ENCODE assay signal across 9 mouse cellular contexts in genomic region chr2:43723104-43723541, GRCm38 (mm10). TPM values are rescaled to one million over a fixed set of nuclear protein-coding genes. Genes with fewer than 3 reads are reported as not detected.
A peak's percentile ranks its signal among the peaks of the same experiment; 100 is the strongest.
DNase-seq lines count a peak whose midpoint lies in the region; ATAC-seq lines count a peak whose summit lies in the region.
"Had no signal": no experiment of that assay in that cellular context is flagged by ENCODE, and none has a peak within 500 bp of the region (broad histone marks: within the 10 kb centered on the region; RNA-seq: fewer than 3 reads in every experiment).

No protein-coding gene starts in this region.

- peak; percentile 60 for ATAC-seq in kidney, embryonic 14.5 days (ENCODE audit: low FRiP score, low TSS enrichment)
- ATAC-seq in embryonic facial prominence, embryonic 14.5 days (ENCODE audit: low read depth): peak; percentile 48; the same call in 1 of the 2 replicates
- ATAC-seq in hindbrain, embryonic 16.5 days: peak; percentile 89
- peak; percentile 85 for ATAC-seq in midbrain, embryonic 15.5 days (replicated peaks)

- H3K36me3 ChIP-seq in kidney, embryonic 14.5 days (ENCODE audit: control insufficient read depth, insufficient read depth, low read length): no peaks in the 10 kb centered on the region
- H3K36me3 ChIP-seq in embryonic facial prominence, embryonic 14.5 days (ENCODE audit: control insufficient read depth, insufficient read depth, low read length): no peaks in the 10 kb centered on the region
- H3K36me3 ChIP-seq in hindbrain, embryonic 16.5 days (ENCODE audit: control insufficient read depth, insufficient read depth, low read length): no peaks in the 10 kb centered on the region
- H3K36me3 ChIP-seq in midbrain, embryonic 15.5 days (replicated peaks): no peaks in the 10 kb centered on the region

- H3K27me3 ChIP-seq in kidney, embryonic 14.5 days (ENCODE audit: control insufficient read depth, insufficient read depth, low read length): no peaks in the 10 kb centered on the region
- H3K27me3 ChIP-seq in embryonic facial prominence, embryonic 14.5 days (replicated peaks; ENCODE audit: control insufficient read depth, insufficient read depth, low read length): no peaks in the 10 kb centered on the region
- no peaks in the 10 kb centered on the region for H3K27me3 ChIP-seq in hindbrain, embryonic 16.5 days (replicated peaks; ENCODE audit: control insufficient read depth, insufficient read depth, low read length)
- no peaks in the 10 kb centered on the region for H3K27me3 ChIP-seq in midbrain, embryonic 15.5 days (replicated peaks)

- no peak overlapping the region for H3K9ac ChIP-seq in kidney, embryonic 14.5 days (ENCODE audit: low read depth, low read length)
- 0 out of 2 replicates have a peak overlapping the region, but pooled peaks have one; percentile 45 for H3K9ac ChIP-seq in embryonic facial prominence, embryonic 14.5 days (ENCODE audit: low read depth, low read length)
- peak overlapping the region; percentile 36; the same call in 1 of the 2 replicates for H3K9ac ChIP-seq in hindbrain, embryonic 16.5 days (ENCODE audit: low read depth, low read length)
- H3K9ac ChIP-seq in midbrain, embryonic 15.5 days: peak overlapping the region; percentile 41; the same call in 1 of the 2 replicates

- H3K27ac ChIP-seq in kidney, embryonic 14.5 days (ENCODE audit: low read depth, low read length): no peak overlapping the region
- no peak overlapping the region for H3K27ac ChIP-seq in embryonic facial prominence, embryonic 14.5 days (replicated peaks; ENCODE audit: low read depth, low read length)
- no peak overlapping the region for H3K27ac ChIP-seq in hindbrain, embryonic 16.5 days (ENCODE audit: low read depth, low read length)
- H3K27ac ChIP-seq in midbrain, embryonic 15.5 days: no peak overlapping the region

- no peak overlapping the region for H3K4me3 ChIP-seq in kidney, embryonic 14.5 days (ENCODE audit: low read length)
- H3K4me3 ChIP-seq in embryonic facial prominence, embryonic 14.5 days (ENCODE audit: low read depth, low read length): no peak overlapping the region; the same call in 1 of the 2 replicates
- H3K4me3 ChIP-seq in hindbrain, embryonic 16.5 days (ENCODE audit: low read length): peak overlapping the region; percentile 30; the same call in 1 of the 2 replicates
- H3K4me3 ChIP-seq in midbrain, embryonic 15.5 days: peak overlapping the region; percentile 30

- no peaks in the 10 kb centered on the region for H3K9me3 ChIP-seq in kidney, embryonic 14.5 days (ENCODE audit: control insufficient read depth, low read length)
- no peaks in the 10 kb centered on the region for H3K9me3 ChIP-seq in embryonic facial prominence, embryonic 14.5 days (ENCODE audit: control insufficient read depth, low read length)
- H3K9me3 ChIP-seq in hindbrain, embryonic 16.5 days (ENCODE audit: control insufficient read depth, low read length): no peaks in the 10 kb centered on the region
- H3K9me3 ChIP-seq in midbrain, embryonic 15.5 days: no peaks in the 10 kb centered on the region

- H3K4me2 ChIP-seq in kidney, embryonic 14.5 days (replicated peaks; ENCODE audit: low read depth, low read length): peak overlapping the region; percentile 30
- H3K4me2 ChIP-seq in embryonic facial prominence, embryonic 14.5 days (ENCODE audit: low read depth, low read length): peak overlapping the region; percentile 43
- H3K4me2 ChIP-seq in hindbrain, embryonic 16.5 days (ENCODE audit: low read length): peak overlapping the region; percentile 57
- H3K4me2 ChIP-seq in midbrain, embryonic 15.5 days: peak overlapping the region; percentile 50

- H3K4me1 ChIP-seq in kidney, embryonic 14.5 days (ENCODE audit: control insufficient read depth, insufficient read depth, low read length): no peaks in the 10 kb centered on the region
- peaks cover 3% of the 10 kb centered on the region; the same call in 1 of the 2 replicates for H3K4me1 ChIP-seq in embryonic facial prominence, embryonic 14.5 days (ENCODE audit: control insufficient read depth, insufficient read depth, low read length)
- peaks cover 3% of the 10 kb centered on the region for H3K4me1 ChIP-seq in hindbrain, embryonic 16.5 days (ENCODE audit: control insufficient read depth, insufficient read depth, low read depth, low read length)
- peaks cover 7% of the 10 kb centered on the region for H3K4me1 ChIP-seq in midbrain, embryonic 15.5 days

- DNase-seq in kidney, adult 8-10 months: no peak
- no peak for DNase-seq in embryonic facial prominence, embryonic 14.5 days (ENCODE audit: low spot score)
- no peak for DNase-seq in cerebellum, adult 9-10 months
- no peak for DNase-seq in adrenal gland, postnatal 10 days
- no peak for DNase-seq in layer of hippocampus, adult 9-10 months (ENCODE audit: low spot score)

- 59% methylated on average over 7 of the region's 7 CpGs for WGBS in kidney, embryonic 14.5 days
- 59% methylated on average over 7 of the region's 7 CpGs for WGBS in embryonic facial prominence, embryonic 14.5 days
- 54% methylated on average over 7 of the region's 7 CpGs for WGBS in hindbrain, embryonic 16.5 days
- 52% methylated on average over 7 of the region's 7 CpGs for WGBS in midbrain, embryonic 15.5 days

RNA-seq across cellular contexts. Expression of gene Arhgap15, which starts 25.5 kb away (rescaled TPM):
- polyA plus RNA-seq in kidney, embryonic 14.5 days (2014; fragmentation: Nextera tagmentation; extraction: Ambion mirVana): 1.0 TPM in 2 replicates
- polyA plus RNA-seq in embryonic facial prominence, embryonic 14.5 days (2014; fragmentation: Nextera tagmentation; extraction: Ambion mirVana): 2.3 and 2.8 TPM in 2 replicates
- 3.0 and 3.1 TPM in 2 replicates for polyA plus RNA-seq in hindbrain, embryonic 16.5 days (2015; fragmentation: Nextera tagmentation; extraction: Ambion mirVana)
- polyA plus RNA-seq in midbrain, embryonic 15.5 days (2015; fragmentation: Nextera tagmentation; extraction: Ambion mirVana): 0.79 TPM in 2 replicates
- total RNA-seq in adrenal gland, postnatal 10 days (2021): 1 to 10 TPM; 2.9 to 4.3 TPM
- total RNA-seq: ES-E14 had no signal

Comparison
In these comparisons a context has a peak if more than half of its experiments do, and no peak if none do; other contexts are left out.
1. H3K4me3 ChIP-seq: peak in hindbrain, embryonic 16.5 days (single experiment) and midbrain, embryonic 15.5 days (single experiment); none in kidney, embryonic 14.5 days (single experiment) and embryonic facial prominence, embryonic 14.5 days (single experiment).
2. Peak in every context shown above with its lines, with median percentiles within 50 percentile points of each other: ATAC-seq and H3K4me2 ChIP-seq.